Mouse (Mus musculus) mouse trophoblast stem cell (cell line): Measurements from ENCODE around the gene Thoc3.

Experiments used
- in situ Hi-C, 2 experiments: fragments of 300-500 bp; cut with MseI, MboI; formaldehyde crosslinking; loops; 2 replicates in 1 of 2; 3 replicates in 1 of 2; pipeline ENCODE4 v1.15.1; 2025

The Thoc3 gene

DNA sequence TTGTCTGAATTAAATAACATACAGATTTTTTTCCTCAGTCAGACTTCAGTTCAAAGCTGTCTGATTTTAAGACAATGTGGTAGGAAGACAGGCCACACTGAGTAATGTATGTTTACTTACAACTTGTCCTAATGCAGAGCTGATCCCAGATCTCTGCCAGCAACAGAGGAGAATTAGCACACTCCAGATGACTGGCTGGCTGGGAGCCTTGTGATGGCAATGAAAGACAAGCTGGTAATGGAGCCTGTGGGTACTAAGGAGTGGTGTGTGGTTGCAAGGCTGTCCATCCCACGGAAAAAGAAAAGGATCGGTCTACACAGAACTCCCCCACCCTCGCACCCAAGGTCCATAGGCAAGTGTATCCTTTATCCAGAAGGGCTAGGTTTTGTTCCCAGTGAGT lies 25.0 kb downstream of the Thoc3 start:
- in situ Hi-C loops, result no loop called here

DNA sequence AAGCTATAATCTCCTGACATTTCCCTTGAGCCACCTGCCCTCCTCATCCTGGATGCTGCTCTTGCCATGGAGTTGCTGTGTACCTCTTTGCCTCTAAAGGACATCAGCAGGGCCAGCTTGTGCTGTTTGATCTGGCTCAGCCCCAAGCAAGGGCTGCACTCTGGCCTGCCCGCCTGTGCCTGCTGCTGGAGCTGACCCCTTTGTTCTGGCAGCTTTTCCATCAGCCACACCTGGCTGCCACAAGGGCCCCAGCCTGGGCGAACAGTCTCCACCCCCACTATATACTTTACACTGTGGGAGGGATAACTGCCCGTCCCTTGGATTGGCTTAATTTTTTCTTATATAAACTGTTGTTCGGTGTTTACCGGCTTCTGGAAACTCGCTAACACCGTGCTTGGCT lies 28.7 kb downstream of the Thoc3 start:
- in situ Hi-C loops, result no loop called here

DNA sequence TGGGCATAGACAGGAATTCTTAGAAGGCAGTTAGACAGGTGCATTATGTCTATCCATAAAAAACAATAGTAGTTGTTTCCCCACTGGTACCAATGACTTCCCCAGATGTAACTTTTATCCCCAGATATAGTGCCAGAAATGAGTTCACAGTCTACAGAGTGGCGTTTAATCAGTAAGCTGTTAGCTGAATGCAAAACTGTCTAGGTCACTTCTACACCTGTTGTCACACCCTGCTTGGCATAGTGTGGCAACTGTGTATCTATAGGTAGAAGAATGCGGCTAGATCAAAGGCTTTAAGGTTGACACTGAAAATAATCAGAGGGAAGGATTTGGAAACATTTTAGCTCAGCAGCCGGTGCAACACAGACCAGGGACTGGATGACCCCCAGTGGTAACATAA lies 29.8 kb downstream of the Thoc3 start:
- in situ Hi-C loops, result no loop called here

DNA sequence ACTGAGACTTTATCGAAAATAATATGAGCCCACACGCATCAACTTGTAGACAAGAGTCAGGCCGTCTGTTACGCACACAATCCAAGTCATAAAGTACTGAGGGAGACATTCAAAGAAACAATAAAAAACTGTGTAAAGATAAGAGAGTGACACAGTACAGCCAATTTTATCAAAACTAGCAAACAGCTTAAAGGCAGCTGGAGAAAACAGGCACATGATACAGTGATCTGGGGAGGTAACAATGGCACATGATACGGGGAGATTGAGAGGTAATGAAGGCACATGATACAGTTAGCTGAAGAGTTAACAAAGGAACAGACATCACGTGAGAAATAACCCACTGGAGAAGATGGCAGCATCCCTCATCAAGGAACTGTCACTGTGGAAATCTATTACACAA lies 31.6 kb downstream of the Thoc3 start:
- in situ Hi-C loops, result no loop called here

DNA sequence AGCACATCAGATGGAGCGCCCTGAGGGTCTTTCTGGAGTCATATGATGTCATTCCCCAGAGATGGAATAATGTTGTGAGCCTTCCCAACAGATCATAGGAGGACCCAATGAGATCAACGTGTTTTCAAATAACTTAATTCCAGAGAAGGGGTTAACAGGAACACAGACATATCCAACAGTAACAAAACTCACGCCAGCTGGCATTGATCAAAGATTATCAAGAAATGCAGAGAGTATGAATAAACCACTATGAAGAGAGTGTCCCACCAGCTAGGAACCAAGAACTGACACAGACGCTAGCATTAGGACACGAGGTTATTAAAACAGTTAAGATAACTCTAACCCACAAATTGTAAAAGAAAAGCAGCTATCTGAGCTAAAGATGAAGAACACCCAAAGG lies 32.0 kb downstream of the Thoc3 start:
- in situ Hi-C loops, result no loop called here

DNA sequence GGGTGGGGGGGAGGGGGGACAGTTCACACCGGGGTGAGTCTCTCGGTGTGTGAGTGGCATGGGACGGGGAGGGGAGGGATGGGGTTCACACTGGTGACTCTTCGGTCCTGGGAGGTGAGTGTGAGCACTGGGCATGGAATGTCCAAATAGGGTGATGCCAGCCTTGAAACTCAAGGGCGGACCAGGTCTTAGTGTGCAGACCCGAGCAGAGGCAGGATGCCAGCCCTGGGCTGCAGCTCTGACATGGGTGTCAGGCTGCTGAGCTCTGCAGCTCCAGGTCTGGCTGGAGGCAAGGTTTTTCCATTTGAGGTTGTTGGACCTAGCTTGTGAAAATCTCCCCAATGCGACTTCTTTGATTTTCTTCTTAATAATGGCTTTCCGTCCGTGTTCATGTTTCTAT lies 37.5 kb downstream of the Thoc3 start:
- in situ Hi-C loops, result no loop called here

DNA sequence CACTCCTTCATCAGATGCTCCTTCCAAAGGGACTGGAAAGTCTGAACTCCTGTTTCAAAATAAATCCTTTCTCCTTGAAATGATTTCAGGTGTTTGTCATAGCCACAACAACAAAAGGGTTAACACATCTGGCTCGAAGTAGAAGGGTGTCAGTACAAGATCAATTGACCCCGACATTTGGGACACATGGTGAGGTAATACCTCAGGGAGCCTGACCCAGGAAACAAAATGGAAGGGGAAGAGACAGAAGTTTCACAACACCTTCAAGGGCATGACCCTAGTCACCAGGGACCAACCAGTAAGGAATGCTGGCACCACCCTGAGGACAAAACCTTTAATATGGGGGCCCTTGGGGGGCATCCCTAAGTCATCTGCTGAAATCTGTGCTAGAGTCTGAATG lies 38.6 kb downstream of the Thoc3 start:
- in situ Hi-C loops, result no loop called here

DNA sequence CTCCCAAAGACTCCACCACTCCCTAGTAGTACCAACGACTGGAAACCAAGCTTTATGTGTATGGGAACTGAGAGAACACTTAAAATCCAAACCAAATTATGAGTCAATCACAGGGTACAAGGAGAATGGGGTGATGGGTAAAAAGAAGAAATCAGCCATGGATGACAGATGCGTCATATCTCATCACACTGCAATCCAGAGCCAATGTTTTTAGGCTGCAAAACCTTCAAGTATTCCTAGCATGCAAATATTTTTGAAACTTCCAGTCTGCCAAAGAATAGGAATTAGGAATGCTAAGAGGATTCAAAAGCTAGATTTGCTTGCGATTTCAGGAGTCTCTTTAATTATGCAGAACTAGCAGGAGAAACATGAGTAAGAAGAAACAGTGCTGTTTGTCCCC lies 39.9 kb downstream of the Thoc3 start:
- in situ Hi-C loops, result no loop called here

DNA sequence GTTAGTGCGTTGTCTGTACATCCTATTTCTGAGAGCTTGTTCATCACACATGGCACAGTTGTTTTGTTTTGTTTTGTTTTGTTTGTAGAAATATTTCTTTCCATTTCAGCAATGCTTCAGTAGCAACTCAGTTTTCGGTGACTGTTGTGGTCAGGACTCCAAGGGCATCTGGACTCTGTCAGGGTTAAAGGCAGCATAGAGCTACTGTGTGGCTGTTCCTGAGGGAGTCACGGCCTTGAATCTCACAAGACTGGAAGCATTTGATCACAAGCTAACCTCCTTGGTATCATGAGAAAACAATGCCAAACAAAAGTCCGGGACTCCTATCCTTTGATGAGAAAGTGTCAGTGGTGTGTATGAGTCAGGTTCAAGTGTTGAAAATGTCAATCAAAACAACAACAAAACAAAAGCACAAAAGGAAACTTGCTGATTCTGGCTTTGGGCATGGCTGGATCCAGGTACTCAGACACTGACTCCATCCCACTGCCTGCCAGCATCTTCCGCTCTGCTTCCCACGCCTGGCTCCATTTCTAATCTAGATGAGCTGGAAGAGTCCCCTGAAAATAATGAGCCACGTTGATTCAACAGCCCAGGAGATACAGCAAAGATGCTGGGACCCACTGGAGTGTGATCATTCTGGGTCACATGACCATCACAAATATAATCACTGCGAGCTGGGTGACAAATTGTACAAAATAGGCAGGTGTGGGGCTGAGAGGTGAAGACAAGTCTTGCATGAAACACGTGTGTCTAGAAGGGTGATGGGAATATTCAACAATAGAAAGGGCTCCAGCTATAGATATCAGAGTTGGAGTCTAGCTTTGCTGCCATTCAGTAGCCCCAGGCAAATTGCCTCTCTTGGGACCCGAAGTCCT lies 41.6 kb downstream of the Thoc3 start:
- in situ Hi-C loops, result no loop called here

DNA sequence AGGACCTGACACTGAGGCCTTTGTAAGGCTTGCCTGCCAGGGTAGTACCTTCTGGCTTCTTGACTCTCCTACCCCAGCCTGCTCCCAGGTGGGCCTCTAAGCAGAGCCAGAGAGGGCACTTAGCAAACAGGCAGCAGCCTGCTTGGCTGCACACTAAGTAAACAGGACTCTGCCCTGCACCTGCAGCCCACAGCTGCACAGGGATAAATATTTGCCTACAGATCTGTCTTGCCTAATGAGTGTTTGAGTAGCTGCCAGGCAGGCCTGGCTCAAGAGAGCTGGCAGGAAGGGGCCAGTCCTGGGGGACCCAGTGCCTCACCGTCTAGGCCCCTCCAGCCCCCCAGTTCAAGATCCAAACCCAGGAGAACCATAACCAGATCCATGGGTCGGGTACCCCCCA lies 43.4 kb downstream of the Thoc3 start:
- in situ Hi-C loops, result no loop called here

DNA sequence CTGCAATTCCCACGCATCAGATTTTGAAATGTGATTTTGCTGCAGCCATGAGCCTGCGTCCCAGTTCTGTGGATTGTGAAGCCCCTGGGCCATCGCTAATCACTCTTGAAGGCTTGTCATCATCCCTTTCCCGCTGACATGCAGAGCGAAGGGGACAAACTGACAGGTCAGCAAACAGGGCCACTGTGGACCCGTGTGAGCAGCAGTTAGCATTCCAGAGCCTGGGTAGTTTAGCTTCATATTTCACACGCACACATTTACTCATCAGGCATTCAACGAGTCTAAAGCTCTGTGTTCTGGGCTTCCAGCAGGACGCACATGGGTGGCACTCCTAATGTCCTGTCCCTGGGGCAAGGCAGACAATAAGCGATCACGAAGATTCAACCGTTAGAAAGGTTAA lies 48.4 kb downstream of the Thoc3 start:
- in situ Hi-C loops, result no loop called here

DNA sequence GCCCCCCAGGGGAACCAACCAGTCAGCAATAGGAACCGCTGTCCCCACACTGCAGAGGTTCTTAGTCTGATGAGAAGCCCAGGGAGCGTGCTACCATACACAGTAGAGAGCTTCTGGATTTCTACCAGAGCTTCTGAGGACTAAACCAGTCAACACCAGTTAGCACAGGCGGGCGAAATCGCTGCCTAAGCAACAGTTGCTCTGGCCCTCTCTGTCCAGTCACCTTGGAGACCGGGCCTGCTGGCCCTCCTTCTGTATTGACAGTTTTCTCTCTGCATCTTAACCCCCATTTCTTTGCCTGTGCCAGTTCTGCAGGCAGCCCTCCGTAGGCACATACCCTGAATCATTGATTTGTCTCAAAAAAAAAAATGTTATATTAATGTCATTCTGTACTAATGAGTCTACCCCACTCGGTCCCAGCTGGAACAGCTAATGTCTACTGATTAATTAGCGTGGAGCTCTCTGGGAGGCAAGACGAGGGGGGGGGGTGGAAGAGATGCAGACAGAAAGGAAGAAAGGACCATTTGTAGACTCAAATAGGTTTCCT lies 49.8 kb downstream of the Thoc3 start:
- in situ Hi-C loops, result no loop called here

DNA sequence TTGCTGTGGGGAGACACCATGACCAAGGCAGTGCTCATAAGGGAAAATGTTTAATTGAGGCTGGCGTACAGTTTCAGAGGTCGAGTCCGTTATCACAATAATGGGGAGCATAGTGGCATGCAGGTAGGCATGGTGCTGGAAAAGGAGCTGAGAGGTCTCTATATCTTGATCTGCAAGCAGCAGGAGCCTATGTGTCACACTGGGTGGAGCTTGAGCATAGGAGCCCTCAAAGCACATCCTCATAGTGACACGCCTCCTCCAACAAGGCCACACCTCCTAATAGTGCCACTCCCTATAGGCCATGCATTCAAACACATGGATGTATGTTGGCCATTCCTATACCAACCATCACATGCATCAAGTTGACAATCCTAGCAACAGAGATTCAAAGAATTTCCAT lies 53.6 kb downstream of the Thoc3 start:
- in situ Hi-C loops, result no loop called here

DNA sequence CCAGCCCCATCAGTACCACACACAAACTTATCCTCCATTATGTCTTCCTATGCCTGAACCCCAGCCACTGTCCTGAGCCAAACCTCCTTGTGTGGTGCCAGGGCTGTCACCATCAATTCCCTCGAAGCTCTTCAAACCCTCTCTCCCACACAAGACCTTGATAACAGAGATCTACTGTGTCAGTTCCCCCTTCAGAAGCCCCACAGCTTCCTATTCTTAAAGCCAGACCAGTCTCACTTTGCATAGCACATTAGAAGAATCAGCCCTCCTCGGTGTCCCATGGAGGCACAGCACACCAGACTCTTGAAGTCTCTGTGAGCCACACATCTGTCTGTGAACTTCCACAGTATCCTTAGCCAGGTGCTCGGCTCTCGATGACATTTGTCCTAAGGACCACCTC lies 55.9 kb downstream of the Thoc3 start:
- in situ Hi-C loops, result no loop called here

DNA sequence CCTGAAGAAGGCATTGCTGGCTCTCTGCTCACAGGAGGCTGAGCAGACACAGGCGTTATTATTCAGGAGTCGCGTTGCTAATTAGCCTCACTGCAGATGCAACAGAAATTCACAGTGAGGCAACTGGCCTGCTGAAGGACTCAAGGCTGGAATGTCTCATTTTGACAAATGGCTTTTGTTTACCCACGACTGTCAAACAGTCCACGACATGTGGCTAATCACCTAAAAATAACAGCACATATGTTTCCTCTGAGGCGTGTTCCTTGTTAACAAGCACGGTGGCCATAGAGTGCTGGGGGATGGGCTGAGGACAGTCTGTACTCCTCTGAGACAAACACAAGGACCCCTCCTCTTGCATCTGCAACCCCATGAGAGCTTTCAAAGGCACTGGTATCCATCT lies 56.4 kb downstream of the Thoc3 start:
- in situ Hi-C loops, result no loop called here

DNA sequence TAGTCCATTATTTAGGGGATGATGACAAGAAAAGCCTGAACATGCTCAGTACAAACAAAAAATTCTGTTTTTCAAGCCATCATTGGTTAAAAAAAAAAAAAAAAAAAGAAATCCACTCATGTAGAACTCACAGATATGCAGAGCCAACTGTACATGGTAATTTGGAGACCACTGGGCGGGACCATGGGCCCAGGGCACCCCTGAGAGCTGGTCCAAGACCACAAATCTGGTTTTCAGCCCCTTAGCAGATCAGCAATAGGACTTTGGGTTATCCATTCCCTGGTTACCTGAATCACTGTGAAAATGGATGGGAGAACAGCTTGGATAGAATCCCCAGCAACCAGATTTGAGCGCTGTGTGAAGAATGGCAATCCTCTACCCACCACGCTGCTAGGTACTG lies 57.0 kb downstream of the Thoc3 start:
- in situ Hi-C loops, result no loop called here
